Mouse (Mus musculus) bone marrow, adult 2 months (tissue): ENCODE measurements around the gene Tnip2.

Experiments
- CTCF ChIP-seq: fragments of 200-500 bp; IDR thresholded peaks from 2 replicates; pipeline ENCODE4 v1.5.1; 2011; ENCODE audit warnings: low read length, control low read depth; ENCODE audit not compliant: control insufficient read depth, insufficient read depth
- POLR2A ChIP-seq: fragments of 200-500 bp; IDR thresholded peaks from 2 replicates; pipeline ENCODE4 v1.6.1; 2011; ENCODE audit warnings: low read depth, mild to moderate bottlenecking, control low read depth, low read length, borderline replicate concordance; ENCODE audit not compliant: control insufficient read depth

DNA sequence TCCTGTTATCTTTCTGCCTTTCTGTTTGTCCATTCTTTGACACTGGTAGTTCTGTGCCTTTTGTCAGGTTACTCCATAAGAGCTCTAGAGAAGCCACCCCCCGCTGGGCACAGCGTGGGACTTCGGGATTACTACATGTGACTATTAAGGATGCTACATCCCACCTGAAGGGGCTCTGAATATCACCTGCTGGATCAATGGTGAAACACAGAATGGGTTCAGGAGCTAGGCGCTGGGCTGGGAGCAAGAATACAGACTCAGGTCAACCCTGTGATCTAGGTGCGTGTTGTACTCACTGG is 12.6 kb upstream of the Tnip2 start:
- TF ChIP-seq CTCF (no peak), POLR2A (no peak)
